Mouse (Mus musculus) midbrain, postnatal 0 days (tissue): ENCODE data around the gene Rwdd2b. TPM values are rescaled to one million over a fixed set of nuclear protein-coding genes. Genes with fewer than 3 reads are reported as not detected.

Experiments used
- ATAC-seq: fragments of 200-750 bp; cut with Nextera tagmentation; 2 replicates; pipeline ENCODE4 v1.8.0; 2017; ENCODE audit warnings: moderate number of reproducible peaks, mild to moderate bottlenecking, moderate TSS enrichment, moderate library complexity; ENCODE audit not compliant: low FRiP score
- DNase-seq: peaks from one replicate; pipeline ENCODE4 v3.0.0-alpha.2; 2015; ENCODE audit warnings: low spot score
- H3K27ac ChIP-seq: fragments of 300-500 bp; sonication (generic); 2 replicates; pipeline ENCODE4 v1.5.1; 2014; ENCODE audit warnings: low read depth, mild to moderate bottlenecking, low read length, mixed read lengths
- H3K27me3 ChIP-seq: fragments of 300-500 bp; sonication (generic); 2 replicates; pipeline ENCODE4 v1.6.1; 2014; ENCODE audit warnings: low read length, control low read depth, mixed read lengths; ENCODE audit not compliant: insufficient read depth
- H3K36me3 ChIP-seq: fragments of 300-500 bp; sonication (generic); 2 replicates; pipeline ENCODE4 v1.6.1; 2014; ENCODE audit warnings: low read length, control low read depth, mixed read lengths; ENCODE audit not compliant: insufficient read depth
- H3K4me1 ChIP-seq: fragments of 300-500 bp; sonication (generic); 2 replicates; pipeline ENCODE4 v1.6.1; 2014; ENCODE audit warnings: mild to moderate bottlenecking, control low read depth, antibody characterized with exemption, low read length, mixed read lengths; ENCODE audit not compliant: insufficient read depth
- H3K4me2 ChIP-seq: fragments of 300-500 bp; sonication (generic); 2 replicates; pipeline ENCODE4 v1.6.1; 2014; ENCODE audit warnings: low read depth, mild to moderate bottlenecking, low read length, mixed read lengths; ENCODE audit not compliant: poor library complexity, severe bottlenecking
- H3K4me3 ChIP-seq: fragments of 300-500 bp; sonication (generic); 2 replicates; pipeline ENCODE4 v1.5.1; 2014; ENCODE audit warnings: low read depth, mild to moderate bottlenecking, low read length, moderate library complexity
- H3K9ac ChIP-seq: fragments of 300-500 bp; sonication (generic); replicated peaks from 2 replicates; pipeline ENCODE4 v1.6.1; 2014; ENCODE audit warnings: mild to moderate bottlenecking, low read length, moderate library complexity, mixed read lengths; ENCODE audit not compliant: poor library complexity, severe bottlenecking
- H3K9me3 ChIP-seq: fragments of 300-500 bp; sonication (generic); 2 replicates; pipeline ENCODE4 v1.6.1; 2016; ENCODE audit warnings: low read length, control low read depth
- CTCF ChIP-seq: IDR thresholded peaks from 2 replicates; pipeline ENCODE4 v1.5.1; 2016; ENCODE audit warnings: antibody characterized with exemption, mild to moderate bottlenecking
- WGBS: fragments of 180-500 bp; shearing (Covaris S2); extraction: QIAGEN DNeasy Blood & Tissue Kit; methylation state at CpG from one replicate; pipeline ENCODE4 v1.1.7; 2014; 5-methylcytosine and 5-hydroxymethylcytosine counted together
- polyA plus RNA-seq: library from polyadenylated mRNA; unstranded; fragments of >200 nt; fragmentation: Nextera tagmentation; extraction: Ambion mirVana; gene quantifications from 2 replicates; pipeline ENCODE4 v1.2.1, GENCODE M21; 2015
- total RNA-seq: library from RNA; depleted of rRNA; stranded (reverse); fragments of >200 nt; gene quantifications from 2 replicates; pipeline ENCODE4 v1.2.3, GENCODE M21; 2014; rRNA removed

Gene Rwdd2b
- total and polyA plus RNA-seq, 2 experiments from 2014 or later, result 7.9 to 17.0 TPM

- peak; percentile 83 for TF ChIP-seq CTCF
- Histone ChIP-seq H3K27ac (no peak overlapping the region), H3K36me3 (peaks cover 48% of the 10 kb centered on the region), H3K4me1 (no peaks in the 10 kb centered on the region), H3K9me3 (no peaks in the 10 kb centered on the region), H3K4me2 (no peak overlapping the region), H3K27me3 (no peaks in the 10 kb centered on the region), H3K4me3 (no peak overlapping the region), H3K9ac (no peak overlapping the region)
- 47% methylated on average over 16 of the region's 16 CpGs for WGBS
- DNase-seq (peak; percentile 79), ATAC-seq (peak; percentile 80)
Measured at GRCm38 (mm10) chr16:87393813-87394548, 46.4 kb downstream of the Rwdd2b start.

- Histone ChIP-seq H3K27me3 (no peaks in the 10 kb centered on the region), H3K27ac (no peak overlapping the region), H3K4me3 (no peak overlapping the region), H3K4me1 (no peaks in the 10 kb centered on the region), H3K36me3 (peaks cover 19% of the 10 kb centered on the region), H3K9ac (no peak overlapping the region), H3K4me2 (no peak overlapping the region), H3K9me3 (no peaks in the 10 kb centered on the region)
- no peak for TF ChIP-seq CTCF
- WGBS, result 97% methylated on average over 3 of the region's 3 CpGs
- ATAC-seq (no peak), DNase-seq (no peak)
Measured at GRCm38 (mm10) chr16:87387444-87387977, 52.9 kb downstream of the Rwdd2b start.

GRCm38 (mm10) chr16:87384366-87384765, 56.0 kb downstream of the Rwdd2b start:
- no peaks in the 10 kb centered on the region for H3K9me3 ChIP-seq
- no peaks in the 10 kb centered on the region for H3K27me3 ChIP-seq
- H3K4me1 ChIP-seq, result no peaks in the 10 kb centered on the region
- no peak overlapping the region for H3K4me3 ChIP-seq
- ATAC-seq (no peak), DNase-seq (no peak)
- H3K36me3 ChIP-seq, result peaks cover 36% of the 10 kb centered on the region
- no peak overlapping the region for H3K4me2 ChIP-seq
- no peak overlapping the region for H3K27ac ChIP-seq
- no peak overlapping the region for H3K9ac ChIP-seq
- WGBS, result 86% methylated on average over 2 of the region's 2 CpGs
- TF ChIP-seq CTCF, result no peak

Other genes with a start within 250 kb of the Rwdd2b start
- 10.9 and 18.5 TPM in 2 replicates for gene N6amt1, start 86.4 kb downstream of the Rwdd2b start, total RNA-seq
- gene N6amt1, start 86.4 kb downstream of the Rwdd2b start, polyA plus RNA-seq, result 31.5 and 34.4 TPM in 2 replicates
- 18.5 and 22.8 TPM in 2 replicates for gene Ltn1, start 8.0 kb downstream of the Rwdd2b start, total RNA-seq
- 16.0 and 17.5 TPM in 2 replicates for gene Ltn1, start 8.0 kb downstream of the Rwdd2b start, polyA plus RNA-seq
- 30.7 and 48.1 TPM in 2 replicates for gene Usp16, start 14.1 kb upstream of the Rwdd2b start, total RNA-seq
- gene Usp16, start 14.1 kb upstream of the Rwdd2b start, polyA plus RNA-seq, result 44.1 and 47.4 TPM in 2 replicates
- gene Cct8, start 55.3 kb upstream of the Rwdd2b start, total RNA-seq, result 142 and 183 TPM in 2 replicates
- gene Cct8, start 55.3 kb upstream of the Rwdd2b start, polyA plus RNA-seq, result 345 TPM in 2 replicates
- gene Map3k7cl, start 112.8 kb upstream of the Rwdd2b start, total RNA-seq, result 0.38 TPM in 1 of 2 replicates, not detected in the other
- gene Map3k7cl, start 112.8 kb upstream of the Rwdd2b start, polyA plus RNA-seq, result not detected in 2 replicates